Mouse (Mus musculus): ENCODE results near the gene Kcnq1. TPM values are rescaled to one million over a fixed set of nuclear protein-coding genes. Genes with fewer than 3 reads are reported as not detected.

Gene Kcnq1
- total and polyA plus RNA-seq, 3 experiments = 0.63 to 0.96 TPM; not detected in 1

GRCm38 (mm10) chr7:143296384-143296801, 190.2 kb downstream of the Kcnq1 start (continued):
- TF ChIP-seq GABPA (IDR thresholded peaks at IDR 0.05; ENCODE audit: low read depth, low read length) (peak; percentile 93; the same call in 1 of the 2 replicates), EP300 (IDR thresholded peaks at IDR 0.05; ENCODE audit: low read depth in 1 of 2, low read length in 2 of 2) (no peak), POLR2A (IDR thresholded peaks at IDR 0.05; ENCODE audit: control insufficient read depth in 1 of 2, insufficient read depth in 1 of 2, low read depth in 1 of 2, low read length in 2 of 2, poor library complexity in 1 of 2) (peak; percentile 37 to 92; a peak in 3 of 4 replicates), USF1 (IDR thresholded peaks at IDR 0.05; ENCODE audit: low read depth, low read length) (no peak), UBTF (IDR thresholded peaks at IDR 0.05; ENCODE audit: borderline replicate concordance, insufficient read depth, low read depth, low read length) (no peak), ZKSCAN1 (IDR thresholded peaks at IDR 0.05; ENCODE audit: low read depth, low read length) (no peak), BHLHE40 (IDR thresholded peaks at IDR 0.05; ENCODE audit: borderline replicate concordance, low read depth, low read length) (no peak), TAL1 (IDR thresholded peaks at IDR 0.05; ENCODE audit: low read length) (no peak), MAFK (IDR thresholded peaks at IDR 0.05; ENCODE audit: borderline replicate concordance, low read depth, low read length) (no peak), ZNF384 (IDR thresholded peaks at IDR 0.05; ENCODE audit: low read depth, low read length) (no peak), SMC3 (IDR thresholded peaks at IDR 0.05; ENCODE audit: low read depth, low read length) (no peak), ETS1 (IDR thresholded peaks at IDR 0.05; ENCODE audit: low read depth, low read length) (no peak), CHD1 (IDR thresholded peaks at IDR 0.05; ENCODE audit: low read depth, low read length) (no peak), NELFE (IDR thresholded peaks at IDR 0.05; ENCODE audit: low read depth, low read length) (peak; percentile 83), MYC (IDR thresholded peaks at IDR 0.05; ENCODE audit: low read depth, low read length) (peak; percentile 87; the same call in 1 of the 2 replicates), KAT2A (conservative IDR thresholded peaks at IDR 0.05; ENCODE audit: low read depth, low read length) (no peak), E2F4 (IDR thresholded peaks at IDR 0.05; ENCODE audit: borderline replicate concordance, low read depth, low read length) (no peak), MAZ (IDR thresholded peaks at IDR 0.05; ENCODE audit: low read depth, low read length) (no peak), CHD2 (IDR thresholded peaks at IDR 0.05; ENCODE audit: low read length) (peak; percentile 38; the same call in 1 of the 2 replicates), NRF1 (IDR thresholded peaks at IDR 0.05; ENCODE audit: insufficient read depth, low read depth, low read length, poor library complexity, severe bottlenecking) (peak; percentile 68), ZC3H11A (IDR thresholded peaks at IDR 0.05; ENCODE audit: low read depth, low read length) (no peak)

- no peak for DNase-seq (ENCODE audit: low read depth, low spot score)
- no peaks in the 10 kb centered on the region for H3K27me3 ChIP-seq (ENCODE audit: control insufficient read depth in 1 of 2, insufficient read depth in 2 of 2, low read length in 2 of 2)
- no peak for TF ChIP-seq NELFE (IDR thresholded peaks at IDR 0.05; ENCODE audit: low read depth, low read length)
Measured at GRCm38 (mm10) chr7:143300037-143300436, 193.9 kb downstream of the Kcnq1 start.

More at GRCm38 (mm10) chr7:143300037-143300436, 193.9 kb downstream of the Kcnq1 start:
- H3K36me3 ChIP-seq (ENCODE audit: control insufficient read depth in 1 of 2, insufficient read depth in 2 of 2, low read length in 2 of 2) = no peaks in the 10 kb centered on the region
- no peak overlapping the region for H3K9ac ChIP-seq (ENCODE audit: control insufficient read depth, low read depth, low read length, poor library complexity, severe bottlenecking)
- no peak overlapping the region for H3K4me3 ChIP-seq (ENCODE audit: control insufficient read depth in 1 of 2, insufficient read depth in 1 of 2, low read depth in 2 of 2, low read length in 2 of 2)
- H3K4me1 ChIP-seq (ENCODE audit: control insufficient read depth in 1 of 2, insufficient read depth in 2 of 2, low read length in 2 of 2) = peaks cover 0 to 2% of the 10 kb centered on the region in 2 experiments; a peak in 1 of 4 replicates
- no peak overlapping the region for H3K27ac ChIP-seq (ENCODE audit: control insufficient read depth, low read depth, low read length)
- H3K9me3 ChIP-seq (replicated peaks; ENCODE audit: insufficient read depth, low read length) = no peaks in the 10 kb centered on the region
- peaks cover 12% of the 10 kb centered on the region for H3K79me2 ChIP-seq (ENCODE audit: control insufficient read depth, insufficient read depth, low read length, poor library complexity)

Measured in MEL (cell line).